Mouse (Mus musculus) spleen, adult 10 weeks (tissue): ENCODE data around the gene Lxn. TPM values are rescaled to one million over a fixed set of nuclear protein-coding genes. Genes with fewer than 3 reads are reported as not detected.

Experiments used
- polyA plus RNA-seq: library from polyadenylated mRNA; stranded (reverse); fragments of 350-450 nt; fragmentation: Illumina TruSeq; extraction: RNeasy Lipid Tissue Mini Kit (QIAGEN cat#74804); gene quantifications from one replicate; pipeline ENCODE4 v1.2.3, GENCODE M21; 2015; ENCODE audit warnings: low replicate concordance; ENCODE audit not compliant: insufficient read depth

Lxn gene
- polyA plus RNA-seq: 16.0 TPM

DNA sequence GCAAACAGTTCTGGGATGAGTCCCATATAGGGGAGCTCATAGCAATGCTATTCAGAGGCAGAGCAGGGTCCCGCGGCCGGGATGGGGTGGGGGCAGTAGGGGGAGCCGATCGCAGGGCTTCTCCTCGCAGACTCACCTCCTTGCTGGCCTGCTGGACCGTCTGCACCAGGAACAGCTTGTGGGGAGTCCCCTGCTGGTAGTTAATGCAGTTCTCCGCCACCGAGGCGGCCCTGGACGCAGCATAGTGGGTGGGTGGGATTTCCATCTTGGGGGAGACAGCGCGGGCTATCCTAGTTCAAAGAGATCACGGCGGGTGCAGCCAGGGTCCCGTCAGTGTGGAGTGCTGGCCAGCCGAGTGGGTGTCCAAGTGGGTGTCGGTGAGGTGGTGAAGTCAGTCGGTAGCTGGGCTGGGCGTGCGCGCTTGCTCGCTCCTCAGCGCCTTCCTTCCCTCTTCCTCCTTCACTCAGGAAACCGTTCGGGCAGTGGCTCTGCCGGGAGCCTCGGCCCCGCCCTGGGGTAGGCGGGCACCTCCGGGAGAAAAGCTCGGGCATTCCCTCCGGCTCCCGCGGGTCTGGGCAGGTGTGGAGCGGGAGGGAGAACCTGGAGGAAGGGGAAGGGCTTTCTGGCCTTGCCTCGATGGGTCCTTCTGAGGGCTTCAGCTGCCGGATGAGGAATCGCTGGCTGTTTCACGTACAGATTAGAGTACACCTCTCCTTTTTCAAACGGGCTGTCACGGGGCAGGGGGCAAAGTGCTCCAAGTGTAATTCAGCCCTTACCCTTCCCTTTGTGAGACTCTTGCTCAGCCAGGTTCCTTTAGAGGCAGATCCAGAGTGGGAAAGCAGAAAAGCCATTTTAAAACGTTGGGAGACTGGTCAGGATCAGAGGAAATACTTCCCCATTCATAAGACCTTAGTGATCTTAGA lies at the start of gene Lxn:
Gene Lxn, minus strand, starts transcription at position 477 of the 923 bp plus-strand sequence.

DNA sequence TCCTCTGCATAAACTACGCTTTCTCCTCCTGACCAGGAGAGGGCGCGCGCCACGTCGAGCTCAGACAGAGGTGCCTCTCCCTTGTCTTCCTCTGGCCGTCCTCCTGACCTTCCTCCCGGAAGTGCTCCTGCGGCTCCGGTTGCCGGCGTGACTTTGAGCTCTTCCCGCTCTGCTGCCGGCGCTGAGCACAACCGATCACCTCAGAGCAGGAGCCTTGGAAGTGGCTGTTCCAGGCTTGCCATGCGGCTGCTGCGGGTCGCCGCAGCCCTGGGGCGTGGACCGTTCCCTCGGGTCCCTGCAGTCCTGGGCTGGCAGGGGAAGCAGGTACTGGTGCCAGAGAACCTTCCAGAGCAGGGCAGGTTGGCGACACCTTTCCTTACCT lies 33.7 kb downstream of the Lxn start, which contains the start of gene Gfm1:
Gene Gfm1, plus strand, starts transcription at position 98 of the 382 bp plus-strand sequence.

Other genes with a start within 250 kb of the Lxn start
- gene Mlf1, start 89.8 kb downstream of the Lxn start, polyA plus RNA-seq: 1.3 TPM
- not detected for gene Gm17402, start 88.8 kb downstream of the Lxn start, polyA plus RNA-seq
- 44.7 TPM for gene Gfm1, start 33.8 kb downstream of the Lxn start, polyA plus RNA-seq
- 1.7 TPM for gene Rarres1, start 51.6 kb upstream of the Lxn start, polyA plus RNA-seq
- 122 TPM for gene Mfsd1, start 118.8 kb upstream of the Lxn start, polyA plus RNA-seq